Mouse (Mus musculus) thymus, adult 2 months (tissue): ENCODE data around the gene Tas2r124.

Experiments used
- CTCF ChIP-seq: fragments of 200-500 bp; IDR thresholded peaks from 2 replicates; pipeline ENCODE4 v1.5.1; 2012; ENCODE audit warnings: mild to moderate bottlenecking, control low read depth, low read length, moderate library complexity, borderline replicate concordance; ENCODE audit not compliant: control insufficient read depth, poor library complexity, insufficient read depth; ENCODE audit errors: extremely low read depth
- POLR2A ChIP-seq: fragments of 200-500 bp; IDR thresholded peaks from 2 replicates; pipeline ENCODE4 v1.6.1; 2012; ENCODE audit warnings: mild to moderate bottlenecking, low read length, control low read depth, moderate library complexity; ENCODE audit not compliant: control insufficient read depth, poor library complexity, insufficient read depth; ENCODE audit errors: extremely low read depth

DNA sequence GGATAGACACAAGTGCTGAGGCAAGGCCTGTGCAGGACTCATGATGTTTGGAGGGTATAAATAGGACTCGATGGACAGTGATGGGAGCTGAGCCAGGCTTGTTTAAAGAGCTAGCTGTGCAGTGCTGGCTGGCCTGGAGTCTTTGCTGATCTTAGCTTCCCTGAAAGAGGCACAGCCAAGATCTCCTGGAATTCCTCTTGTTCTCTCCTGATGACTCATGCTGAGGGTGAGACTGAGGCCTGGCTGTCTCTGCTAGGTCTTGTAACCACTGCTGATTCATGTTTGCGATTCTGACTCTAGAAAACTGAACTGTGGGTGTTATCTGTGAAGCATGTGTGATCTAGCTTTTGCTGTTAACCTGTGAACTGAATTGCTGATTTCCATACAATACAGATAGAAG lies 4.3 kb upstream of the Tas2r124 start:
- TF ChIP-seq POLR2A (no peak), CTCF (no peak)
